Mouse (Mus musculus): ENCODE results near the gene Rtn4ip1. TPM values are rescaled to one million over a fixed set of nuclear protein-coding genes. Genes with fewer than 3 reads are reported as not detected.

The Rtn4ip1 gene
- total RNA-seq, 2 experiments from 2014 or later: 49.5 to 50.5 TPM

DNA sequence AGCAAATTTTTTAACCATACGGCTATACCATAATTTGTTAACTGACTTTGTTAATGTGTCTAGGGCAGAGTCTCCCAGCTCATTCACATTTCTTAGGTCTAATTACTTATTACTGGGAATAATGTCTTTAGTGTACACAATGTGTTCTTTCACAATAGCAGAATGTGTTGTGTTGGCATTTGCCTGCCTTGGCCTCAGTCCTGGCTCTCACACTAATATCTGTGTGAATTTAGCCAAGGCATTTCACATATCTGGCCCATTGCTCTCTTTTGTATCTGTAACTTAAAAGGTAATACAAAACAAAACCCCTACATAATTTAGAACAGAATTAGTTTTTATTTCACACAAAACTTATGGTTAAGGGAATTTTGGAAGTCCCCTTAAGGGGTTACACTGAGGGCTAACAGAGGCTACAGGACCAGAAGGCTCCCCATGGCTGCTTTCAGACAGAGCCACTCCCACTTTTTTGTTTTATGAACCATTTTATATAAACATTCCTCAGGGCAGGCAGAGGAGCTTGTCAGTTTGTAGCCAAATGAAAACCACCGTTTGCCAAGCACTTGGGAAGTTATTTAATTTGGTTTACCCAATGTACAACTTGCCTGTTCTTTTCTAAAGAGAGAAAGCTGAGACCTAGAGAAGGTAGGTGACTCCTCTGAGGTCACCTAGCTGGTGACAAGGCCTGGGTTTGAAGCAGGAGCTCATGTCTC lies 98.7 kb downstream of the Rtn4ip1 start:
- intact Hi-C loops (cut with DNase I): loop anchor here (5.0 kb wide), 1 partner anchor 67 kb away; no protein-coding TSS in a partner anchor
- no peak for DNase-seq

DNA sequence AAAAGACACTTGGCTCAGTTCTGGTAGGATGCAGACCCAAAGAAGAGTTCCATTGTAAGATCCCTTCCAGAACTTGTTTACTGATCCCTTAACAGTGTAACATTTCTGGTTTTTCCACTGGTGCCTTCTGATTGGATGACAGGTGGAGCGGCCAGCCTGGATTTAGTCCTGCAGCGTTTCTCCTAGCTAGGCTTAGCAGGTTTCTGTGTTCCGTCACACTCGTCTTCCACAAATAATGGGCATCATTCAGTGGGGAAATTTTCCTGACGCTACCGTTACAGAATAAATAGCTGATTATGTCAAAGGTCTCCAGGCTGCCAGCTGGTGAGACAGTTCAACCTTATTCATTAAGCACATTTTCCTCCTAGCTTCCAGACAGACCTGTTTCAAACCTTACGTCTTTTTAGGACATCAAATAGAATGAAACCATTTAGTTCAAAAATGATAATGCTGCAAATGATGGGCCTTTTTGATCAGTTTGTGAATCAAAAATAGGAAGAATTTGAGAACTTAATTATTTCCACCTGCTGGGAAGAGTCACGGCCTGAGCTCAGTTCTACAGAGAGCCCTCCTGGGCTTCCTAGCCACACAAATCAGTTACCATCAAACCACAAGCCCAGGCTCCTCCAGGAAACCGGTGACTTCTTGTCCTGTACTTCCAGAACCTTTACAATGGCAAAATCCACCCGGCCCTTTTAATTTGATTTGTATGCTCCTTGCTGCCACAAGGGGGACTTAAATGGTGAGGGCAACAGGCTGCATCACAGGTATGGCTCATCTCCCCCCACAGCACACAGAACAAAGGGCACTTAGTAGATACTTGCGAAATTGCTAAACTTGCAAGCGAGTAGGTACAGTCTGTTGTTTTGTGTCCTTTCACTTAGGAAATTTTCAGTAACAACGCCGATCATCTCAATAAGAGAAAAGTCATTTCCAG lies 100.7 kb downstream of the Rtn4ip1 start:
- intact Hi-C loops (cut with DNase I): loop anchor here (2.0 to 5.0 kb wide), 2 partner anchors 47 to 65 kb away; no protein-coding TSS in a partner anchor

DNA sequence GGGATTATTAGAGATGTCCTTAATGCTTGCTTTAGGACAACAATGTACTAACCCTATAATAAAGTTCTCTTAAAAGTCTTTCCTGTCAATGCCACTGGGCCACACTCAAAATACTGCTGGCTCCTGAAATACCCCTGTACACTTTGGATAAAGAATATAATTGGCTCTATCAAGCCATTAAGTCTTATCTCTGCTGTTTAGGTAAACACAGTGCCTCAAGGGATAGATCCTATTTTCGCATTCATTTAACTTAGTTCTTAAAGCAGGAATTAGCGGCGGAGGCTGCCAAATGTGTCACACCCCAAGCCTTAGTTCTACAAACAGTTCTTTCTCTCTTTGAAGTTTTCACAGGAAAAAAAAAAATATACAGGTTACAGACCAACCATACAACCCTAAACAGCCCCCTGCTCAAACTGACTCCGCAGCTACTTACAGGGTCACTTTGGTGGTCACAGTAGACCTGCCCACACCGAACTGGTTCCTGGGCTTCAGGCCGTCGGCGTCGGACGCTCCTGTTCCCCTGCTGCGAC lies 101.5 kb downstream of the Rtn4ip1 start:
- intact Hi-C loops (cut with DNase I): loop anchor here (2.0 to 5.0 kb wide), 2 partner anchors 48 to 64 kb away; no protein-coding TSS in a partner anchor
- no peak for DNase-seq

More for the DNA sequence above, 100.7 kb downstream of the Rtn4ip1 start:
- DNase-seq: peak in 1 of 2 experiments; percentile 11

DNA sequence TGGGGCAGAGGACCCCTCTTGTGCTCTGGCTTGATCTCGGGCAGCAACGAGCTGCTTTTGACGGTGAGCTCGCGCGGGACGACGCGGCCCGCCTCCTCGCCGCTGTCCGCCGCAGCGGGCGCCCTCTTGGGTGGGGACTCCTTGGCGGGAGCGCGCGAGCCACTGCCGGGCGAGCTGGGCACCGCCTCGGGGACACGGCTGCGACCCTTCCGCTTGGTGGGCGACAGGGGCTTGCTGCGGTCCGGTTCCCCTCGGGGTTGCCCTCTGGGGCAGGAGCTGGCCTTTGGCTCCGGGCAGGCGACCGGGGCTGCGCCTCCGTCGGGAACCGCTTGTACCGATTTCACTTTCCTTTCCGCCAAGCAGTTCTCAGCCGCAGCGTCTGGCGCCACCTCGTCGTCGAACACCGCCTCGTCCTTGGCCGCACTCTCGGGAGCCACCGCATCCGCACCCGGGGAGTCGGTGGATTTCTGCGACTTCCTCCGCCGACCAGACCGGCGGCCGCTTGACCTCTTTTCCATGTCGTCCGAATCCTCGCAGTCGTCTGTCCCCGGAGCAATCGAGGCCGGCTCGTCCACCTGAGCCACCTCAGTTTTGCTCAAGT lies 102.0 kb downstream of the Rtn4ip1 start:
- intact Hi-C loops (cut with DNase I): loop anchor here (2.0 to 5.0 kb wide), 2 partner anchors 49 to 64 kb away; no protein-coding TSS in a partner anchor
- peak; percentile 65 to 67 for DNase-seq

DNA sequence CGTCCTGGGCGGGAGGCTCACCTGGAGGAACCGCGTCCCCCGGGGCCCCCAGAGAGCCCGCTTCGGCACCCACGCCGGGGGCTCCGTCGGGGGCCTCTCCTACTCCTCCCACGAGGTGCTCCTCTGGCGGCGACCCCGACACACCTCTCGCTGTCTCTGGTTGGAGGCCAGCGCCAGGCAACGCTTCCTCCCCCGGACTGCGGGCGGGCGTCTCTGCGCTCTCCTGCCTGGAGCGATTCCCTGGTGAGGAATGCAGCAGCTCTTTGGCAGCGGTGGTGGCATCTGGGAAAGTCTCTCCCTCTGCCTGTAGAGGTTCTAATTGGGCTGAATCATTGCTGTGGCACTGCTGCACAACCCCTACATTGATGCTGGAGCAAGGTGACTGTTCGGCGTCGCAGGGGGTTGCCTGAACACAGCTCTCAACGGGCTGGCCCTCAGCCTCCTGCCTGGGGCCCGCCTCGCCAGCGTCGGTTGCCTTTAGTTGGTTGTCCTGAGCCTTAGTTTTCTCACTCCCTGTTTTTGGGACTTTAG lies 102.7 kb downstream of the Rtn4ip1 start:
- intact Hi-C loops (cut with DNase I): loop anchor here (5.0 kb wide), 1 partner anchor 63 kb away; no protein-coding TSS in a partner anchor
- DNase-seq: peak; percentile 38 to 56

- intact Hi-C loops (cut with DNase I): no loop called here
- peak in 1 of 2 experiments; percentile 25 for DNase-seq
Observed at GRCm38 (mm10) chr10:44005677-44006641, 104.4 kb downstream of the Rtn4ip1 start.

Other genes starting within 250 kb of the Rtn4ip1 start
- 10 to 100 TPM; 28.0 to 31.5 TPM for gene Qrsl1, start 62 bp upstream of the Rtn4ip1 start, total RNA-seq (2021)
- gene Crybg1, start 247.0 kb downstream of the Rtn4ip1 start, total RNA-seq (2021): 1 to 10 TPM; 2.1 to 3.0 TPM